Mouse (Mus musculus): Measurements from ENCODE around the gene Stap2. TPM values are rescaled to one million over a fixed set of nuclear protein-coding genes. Genes with fewer than 3 reads are reported as not detected.

The Stap2 gene
- polyA plus RNA-seq, 2 experiments, result 2.0 to 2.8 TPM

DNA sequence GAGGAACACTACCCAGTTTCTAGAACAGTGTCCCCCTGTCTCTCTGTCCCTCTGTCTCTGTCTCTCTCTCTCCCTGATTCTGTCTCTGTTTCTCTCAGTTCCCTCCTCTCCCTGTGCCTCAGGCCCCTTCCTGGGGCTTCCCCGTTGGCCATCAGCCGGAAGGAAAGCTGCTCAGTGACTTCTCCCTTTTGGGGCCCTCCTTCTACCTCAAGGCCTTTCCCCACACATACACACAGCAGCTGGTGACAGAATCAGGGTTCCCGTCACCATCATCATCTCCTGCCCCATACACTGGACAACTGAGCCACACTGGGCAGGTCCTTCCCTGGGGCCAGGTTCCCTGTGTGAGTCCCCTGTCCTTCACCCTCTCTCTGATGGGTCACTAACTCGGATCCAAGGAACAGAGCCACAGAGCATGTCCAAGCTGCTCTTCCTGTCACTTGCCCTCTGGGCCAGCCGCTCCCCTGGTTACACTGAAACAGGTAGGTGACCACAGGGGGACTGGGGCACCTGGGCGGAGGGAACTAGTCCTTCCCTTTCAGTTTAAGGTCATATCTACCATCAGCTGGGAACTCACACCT, 52.8 kb downstream of the Stap2 start, which contains the start of gene Ebi3:
TSS of gene Ebi3 (plus strand) at position 194 of the 581 bp plus-strand sequence.
- no peaks in the 10 kb centered on the region for H3K27me3 ChIP-seq (ENCODE audit: control insufficient read depth, insufficient read depth, low read length)
- ATAC-seq (ENCODE audit: insufficient read depth) (no peak), DNase-seq (ENCODE audit: low read depth in 3 of 3, low spot score in 3 of 3) (no peak)
- peak within 1 kb of the TSS; percentile 18; the same call in 1 of the 2 replicates for H3K4me2 ChIP-seq (ENCODE audit: low read depth)
- no peak within 1 kb of the TSS for H3K27ac ChIP-seq
- no peak within 1 kb of the TSS for H3K9ac ChIP-seq (replicated peaks)
- no peaks in the 10 kb centered on the region for H3K36me3 ChIP-seq (replicated peaks; ENCODE audit: control insufficient read depth, insufficient read depth, low read depth)
- no peaks in the 10 kb centered on the region for H3K9me3 ChIP-seq (ENCODE audit: control insufficient read depth, low read length)
- H3K4me3 ChIP-seq (ENCODE audit: insufficient read depth in 1 of 2, low read depth in 2 of 2, low read length in 2 of 2), result no peak within 1 kb of the TSS
- peaks cover 0 to 5% of the 10 kb centered on the region in 2 experiments; a peak in 3 of 4 replicates for H3K4me1 ChIP-seq (replicated peaks; ENCODE audit: control insufficient read depth in 2 of 2, insufficient read depth in 2 of 2, low read length in 1 of 2)
- 44% methylated on average over 6 of the region's 6 CpGs for WGBS (ENCODE audit: insufficient replicate concordance)
- TF ChIP-seq EP300 (IDR thresholded peaks at IDR 0.05; ENCODE audit: low read depth), result no peak
- TF ChIP-seq CTCF (IDR thresholded peaks at IDR 0.05; ENCODE audit: low read depth), result no peak

DNA sequence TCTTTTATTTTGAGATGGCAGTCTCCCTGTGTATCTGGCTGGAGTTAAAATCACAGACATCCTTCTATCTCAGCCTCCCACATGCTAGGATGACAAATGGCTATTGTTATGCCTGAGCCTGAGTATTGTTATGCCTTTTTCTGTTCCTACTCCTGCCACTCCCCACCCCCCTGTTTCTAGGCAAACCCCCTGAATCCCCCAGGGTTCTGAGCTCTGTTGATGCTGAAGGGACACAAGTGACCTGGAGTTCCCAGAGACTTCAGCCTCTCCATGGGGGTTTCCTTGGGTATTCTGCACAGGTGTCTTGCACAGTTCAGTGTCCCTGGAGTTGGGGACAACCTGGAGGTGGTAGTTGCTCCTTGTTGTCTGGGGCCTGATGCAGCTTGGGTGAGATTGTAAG, 53.3 kb downstream of the Stap2 start:
- TF ChIP-seq EP300 (IDR thresholded peaks at IDR 0.05; ENCODE audit: low read depth) (no peak), CTCF (IDR thresholded peaks at IDR 0.05; ENCODE audit: low read depth) (no peak)
- Histone ChIP-seq H3K9me3 (ENCODE audit: control insufficient read depth, low read length) (no peaks in the 10 kb centered on the region), H3K4me3 (ENCODE audit: insufficient read depth in 1 of 2, low read depth in 2 of 2, low read length in 2 of 2) (no peak overlapping the region), H3K27me3 (ENCODE audit: control insufficient read depth, insufficient read depth, low read length) (no peaks in the 10 kb centered on the region), H3K27ac (no peak overlapping the region), H3K9ac (replicated peaks) (no peak overlapping the region), H3K36me3 (replicated peaks; ENCODE audit: control insufficient read depth, insufficient read depth, low read depth) (no peaks in the 10 kb centered on the region), H3K4me2 (ENCODE audit: low read depth) (no peak overlapping the region), H3K4me1 (replicated peaks; ENCODE audit: control insufficient read depth in 2 of 2, insufficient read depth in 2 of 2, low read length in 1 of 2) (peaks cover 0 to 5% of the 10 kb centered on the region in 2 experiments; a peak in 3 of 4 replicates)
- DNase-seq (ENCODE audit: low read depth in 3 of 3, low spot score in 3 of 3) (no peak), ATAC-seq (ENCODE audit: insufficient read depth) (no peak)

DNA sequence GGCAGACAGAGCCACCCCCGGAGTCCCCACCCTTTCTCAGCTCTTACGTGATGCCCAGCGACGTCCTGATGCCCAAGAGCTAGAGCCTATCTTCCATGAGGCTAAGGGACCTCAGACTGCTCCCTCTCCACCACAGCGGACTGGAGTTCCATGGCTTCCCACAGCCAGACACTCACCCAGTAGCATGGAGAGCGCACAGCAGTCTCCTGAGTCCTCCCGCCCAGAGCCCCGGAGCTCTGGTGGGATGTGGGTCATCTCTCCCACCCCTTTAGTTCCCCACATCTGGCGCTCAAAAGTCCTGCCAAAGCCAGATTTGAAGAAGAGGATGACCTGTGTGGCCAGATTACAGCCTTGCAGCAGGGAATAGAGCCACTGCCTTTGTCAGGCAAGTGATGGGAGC, 54.8 kb downstream of the Stap2 start:
- DNase-seq (ENCODE audit: low read depth in 3 of 3, low spot score in 3 of 3) (no peak), ATAC-seq (ENCODE audit: insufficient read depth) (no peak)
- Histone ChIP-seq H3K4me3 (ENCODE audit: insufficient read depth in 1 of 2, low read depth in 2 of 2, low read length in 2 of 2) (no peak overlapping the region), H3K27me3 (ENCODE audit: control insufficient read depth, insufficient read depth, low read length) (no peaks in the 10 kb centered on the region), H3K9ac (replicated peaks) (no peak overlapping the region), H3K4me2 (ENCODE audit: low read depth) (no peak overlapping the region), H3K27ac (no peak overlapping the region), H3K4me1 (replicated peaks; ENCODE audit: control insufficient read depth in 2 of 2, insufficient read depth in 2 of 2, low read length in 1 of 2) (peaks cover 0 to 2% of the 10 kb centered on the region in 2 experiments; a peak in 1 of 4 replicates), H3K36me3 (replicated peaks; ENCODE audit: control insufficient read depth, insufficient read depth, low read depth) (no peaks in the 10 kb centered on the region), H3K9me3 (ENCODE audit: control insufficient read depth, low read length) (no peaks in the 10 kb centered on the region)
- no peak for TF ChIP-seq EP300 (IDR thresholded peaks at IDR 0.05; ENCODE audit: low read depth)
- no peak for TF ChIP-seq CTCF (IDR thresholded peaks at IDR 0.05; ENCODE audit: low read depth)
- WGBS (ENCODE audit: insufficient replicate concordance), result 65% methylated on average over 9 of the region's 9 CpGs

GRCm38 (mm10) chr17:55949400-55949799, 56.0 kb downstream of the Stap2 start, which contains the start of gene Zfp119b:
Gene Zfp119b, minus strand, starts transcription at chr17:55949500.
- no peaks in the 10 kb centered on the region for H3K9me3 ChIP-seq (ENCODE audit: control insufficient read depth, low read length)
- peaks cover 0 to 6% of the 10 kb centered on the region in 2 experiments; a peak in 1 of 4 replicates for H3K4me1 ChIP-seq (replicated peaks; ENCODE audit: control insufficient read depth in 2 of 2, insufficient read depth in 2 of 2, low read length in 1 of 2)
- WGBS (ENCODE audit: insufficient replicate concordance), result 72% methylated on average over 2 of the region's 2 CpGs
- no peak within 1 kb of the TSS for H3K4me2 ChIP-seq (ENCODE audit: low read depth)
- TF ChIP-seq EP300 (IDR thresholded peaks at IDR 0.05; ENCODE audit: low read depth) (no peak), CTCF (IDR thresholded peaks at IDR 0.05; ENCODE audit: low read depth) (no peak)
- no peak within 1 kb of the TSS for H3K9ac ChIP-seq (replicated peaks)
- H3K27ac ChIP-seq, result no peak within 1 kb of the TSS
- DNase-seq (ENCODE audit: low read depth in 3 of 3, low spot score in 3 of 3) (no peak), ATAC-seq (ENCODE audit: insufficient read depth) (no peak)
- H3K27me3 ChIP-seq (ENCODE audit: control insufficient read depth, insufficient read depth, low read length), result no peaks in the 10 kb centered on the region
- H3K4me3 ChIP-seq (ENCODE audit: insufficient read depth in 1 of 2, low read depth in 2 of 2, low read length in 2 of 2), result no peak within 1 kb of the TSS
- no peaks in the 10 kb centered on the region for H3K36me3 ChIP-seq (replicated peaks; ENCODE audit: control insufficient read depth, insufficient read depth, low read depth)

DNA sequence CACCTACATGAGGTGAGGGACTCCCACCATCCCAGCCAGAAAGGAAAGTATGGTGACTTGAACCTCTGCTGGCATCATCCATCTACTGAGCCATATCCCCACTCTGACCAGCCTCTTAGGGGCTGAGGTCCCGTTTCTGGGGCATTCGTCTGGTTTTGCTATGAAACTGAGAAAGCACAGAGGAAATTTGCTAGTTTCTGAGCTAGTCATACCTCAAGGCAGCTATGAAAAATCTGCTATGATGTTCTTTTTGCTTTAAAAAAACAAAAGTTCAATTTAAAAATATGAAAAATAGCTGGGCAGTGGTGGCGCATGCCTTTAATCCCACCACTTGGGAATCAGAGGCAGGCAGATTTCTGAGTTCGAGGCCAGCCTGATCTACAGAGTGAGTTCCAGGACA, 56.7 kb downstream of the Stap2 start:
- H3K36me3 ChIP-seq (replicated peaks; ENCODE audit: control insufficient read depth, insufficient read depth, low read depth), result no peaks in the 10 kb centered on the region
- WGBS (ENCODE audit: insufficient replicate concordance), result 74% methylated on average over 4 of the region's 4 CpGs
- TF ChIP-seq EP300 (IDR thresholded peaks at IDR 0.05; ENCODE audit: low read depth) (no peak), CTCF (IDR thresholded peaks at IDR 0.05; ENCODE audit: low read depth) (no peak)

More for the DNA sequence above, 56.7 kb downstream of the Stap2 start:
- Histone ChIP-seq H3K9ac (replicated peaks) (no peak overlapping the region), H3K27me3 (ENCODE audit: control insufficient read depth, insufficient read depth, low read length) (no peaks in the 10 kb centered on the region), H3K4me3 (ENCODE audit: insufficient read depth in 1 of 2, low read depth in 2 of 2, low read length in 2 of 2) (no peak overlapping the region), H3K4me1 (replicated peaks; ENCODE audit: control insufficient read depth in 2 of 2, insufficient read depth in 2 of 2, low read length in 1 of 2) (peaks cover 0 to 7% of the 10 kb centered on the region in 2 experiments; a peak in 2 of 4 replicates), H3K9me3 (ENCODE audit: control insufficient read depth, low read length) (no peaks in the 10 kb centered on the region), H3K4me2 (ENCODE audit: low read depth) (no peak overlapping the region), H3K27ac (no peak overlapping the region)
- ATAC-seq (ENCODE audit: insufficient read depth) (no peak), DNase-seq (ENCODE audit: low read depth in 3 of 3, low spot score in 3 of 3) (no peak)

Other genes starting within 250 kb of the Stap2 start
- 0.40 and 0.71 TPM in 2 replicates for gene Zfp119a, start 126.7 kb downstream of the Stap2 start, polyA plus RNA-seq (2012; rRNA removed)
- 2.1 and 2.2 TPM in 2 replicates for gene Zfp119a, start 126.7 kb downstream of the Stap2 start, polyA plus RNA-seq (2014; fragmentation: Nextera tagmentation; extraction: Ambion mirVana)
- gene Zfp959, start 113.5 kb downstream of the Stap2 start, polyA plus RNA-seq (2012; rRNA removed), result 1.6 and 2.6 TPM in 2 replicates
- 4.1 and 4.7 TPM in 2 replicates for gene Zfp959, start 113.5 kb downstream of the Stap2 start, polyA plus RNA-seq (2014; fragmentation: Nextera tagmentation; extraction: Ambion mirVana)
- 0.44 and 0.76 TPM in 2 replicates for gene Zfp119b, start 56.1 kb downstream of the Stap2 start, polyA plus RNA-seq (2012; rRNA removed)
- 2.1 and 2.5 TPM in 2 replicates for gene Zfp119b, start 56.1 kb downstream of the Stap2 start, polyA plus RNA-seq (2014; fragmentation: Nextera tagmentation; extraction: Ambion mirVana)
- 4.1 and 5.5 TPM in 2 replicates for gene Ebi3, start 52.9 kb downstream of the Stap2 start, polyA plus RNA-seq (2012; rRNA removed)
- gene Ebi3, start 52.9 kb downstream of the Stap2 start, polyA plus RNA-seq (2014; fragmentation: Nextera tagmentation; extraction: Ambion mirVana), result 3.0 and 4.5 TPM in 2 replicates
- gene Yju2, start 46.5 kb downstream of the Stap2 start, polyA plus RNA-seq (2012; rRNA removed), result 3.2 and 5.1 TPM in 2 replicates
- 5.2 and 6.4 TPM in 2 replicates for gene Yju2, start 46.5 kb downstream of the Stap2 start, polyA plus RNA-seq (2014; fragmentation: Nextera tagmentation; extraction: Ambion mirVana)
- 0.31 and 0.83 TPM in 2 replicates for gene Shd, start 35.1 kb downstream of the Stap2 start, polyA plus RNA-seq (2012; rRNA removed)
- gene Shd, start 35.1 kb downstream of the Stap2 start, polyA plus RNA-seq (2014; fragmentation: Nextera tagmentation; extraction: Ambion mirVana), result not detected in 2 replicates
- gene Fsd1, start 19.1 kb downstream of the Stap2 start, polyA plus RNA-seq (2012; rRNA removed), result 0.27 and 0.30 TPM in 2 replicates
- gene Fsd1, start 19.1 kb downstream of the Stap2 start, polyA plus RNA-seq (2014; fragmentation: Nextera tagmentation; extraction: Ambion mirVana), result 0.19 and 0.33 TPM in 2 replicates
- 15.7 TPM in 2 replicates for gene Mpnd, start 127 bp upstream of the Stap2 start, polyA plus RNA-seq (2012; rRNA removed)
- gene Mpnd, start 127 bp upstream of the Stap2 start, polyA plus RNA-seq (2014; fragmentation: Nextera tagmentation; extraction: Ambion mirVana), result 12.9 and 14.8 TPM in 2 replicates
- 28.8 and 30.0 TPM in 2 replicates for gene Sh3gl1, start 31.1 kb upstream of the Stap2 start, polyA plus RNA-seq (2012; rRNA removed)
- 32.5 and 32.9 TPM in 2 replicates for gene Sh3gl1, start 31.1 kb upstream of the Stap2 start, polyA plus RNA-seq (2014; fragmentation: Nextera tagmentation; extraction: Ambion mirVana)
- gene Chaf1a, start 34.9 kb upstream of the Stap2 start, polyA plus RNA-seq (2012; rRNA removed), result 10.8 and 14.6 TPM in 2 replicates
- gene Chaf1a, start 34.9 kb upstream of the Stap2 start, polyA plus RNA-seq (2014; fragmentation: Nextera tagmentation; extraction: Ambion mirVana), result 10.2 and 13.0 TPM in 2 replicates
- gene Ubxn6, start 69.4 kb upstream of the Stap2 start, polyA plus RNA-seq (2012; rRNA removed), result 7.3 TPM in 2 replicates
- 10.8 and 12.2 TPM in 2 replicates for gene Ubxn6, start 69.4 kb upstream of the Stap2 start, polyA plus RNA-seq (2014; fragmentation: Nextera tagmentation; extraction: Ambion mirVana)
- gene Hdgfl2, start 74.0 kb upstream of the Stap2 start, polyA plus RNA-seq (2012; rRNA removed), result 18.2 and 29.5 TPM in 2 replicates
- gene Hdgfl2, start 74.0 kb upstream of the Stap2 start, polyA plus RNA-seq (2014; fragmentation: Nextera tagmentation; extraction: Ambion mirVana), result 26.0 and 36.0 TPM in 2 replicates
- gene Plin4, start 104.2 kb upstream of the Stap2 start, polyA plus RNA-seq (2012; rRNA removed), result 0.01 TPM in 2 replicates
- gene Plin4, start 104.2 kb upstream of the Stap2 start, polyA plus RNA-seq (2014; fragmentation: Nextera tagmentation; extraction: Ambion mirVana), result 0.03 TPM in 1 of 2 replicates, not detected in the other
- gene Plin5, start 112.0 kb upstream of the Stap2 start, polyA plus RNA-seq (2012; rRNA removed), result 0.11 and 0.29 TPM in 2 replicates
- 0.34 and 0.35 TPM in 2 replicates for gene Plin5, start 112.0 kb upstream of the Stap2 start, polyA plus RNA-seq (2014; fragmentation: Nextera tagmentation; extraction: Ambion mirVana)
- 0.09 and 0.10 TPM in 2 replicates for gene Lrg1, start 116.4 kb upstream of the Stap2 start, polyA plus RNA-seq (2012; rRNA removed)
- gene Lrg1, start 116.4 kb upstream of the Stap2 start, polyA plus RNA-seq (2014; fragmentation: Nextera tagmentation; extraction: Ambion mirVana), result 0.29 and 0.67 TPM in 2 replicates
- gene Sema6b, start 134.8 kb upstream of the Stap2 start, polyA plus RNA-seq (2012; rRNA removed), result 0.92 and 1.1 TPM in 2 replicates
- gene Sema6b, start 134.8 kb upstream of the Stap2 start, polyA plus RNA-seq (2014; fragmentation: Nextera tagmentation; extraction: Ambion mirVana), result 0.43 and 0.71 TPM in 2 replicates
- 1.5 and 1.8 TPM in 2 replicates for gene Tnfaip8l1, start 156.9 kb upstream of the Stap2 start, polyA plus RNA-seq (2012; rRNA removed)
- 2.4 and 2.7 TPM in 2 replicates for gene Tnfaip8l1, start 156.9 kb upstream of the Stap2 start, polyA plus RNA-seq (2014; fragmentation: Nextera tagmentation; extraction: Ambion mirVana)
- 35.9 and 37.3 TPM in 2 replicates for gene Mydgf, start 178.3 kb upstream of the Stap2 start, polyA plus RNA-seq (2012; rRNA removed)
- gene Mydgf, start 178.3 kb upstream of the Stap2 start, polyA plus RNA-seq (2014; fragmentation: Nextera tagmentation; extraction: Ambion mirVana), result 48.8 and 50.3 TPM in 2 replicates
- gene Dpp9, start 213.3 kb upstream of the Stap2 start, polyA plus RNA-seq (2012; rRNA removed), result 14.4 and 16.5 TPM in 2 replicates
- 11.7 and 16.6 TPM in 2 replicates for gene Dpp9, start 213.3 kb upstream of the Stap2 start, polyA plus RNA-seq (2014; fragmentation: Nextera tagmentation; extraction: Ambion mirVana)

Data from liver, embryonic 14.5 days (tissue).